Mouse (Mus musculus): ENCODE measurements at regions not wholly inside any gene's neighbourhood (a gene's known extent, or its start where the extent isn't known, plus 50 kb on each side); places are given as distances from the start of the nearest gene placed in this dataset.
"Not testable (repeated sequence)": the region's sequence is repeated elsewhere in the genome, so short reads cannot be mapped to it uniquely, and the experiment has no call there.

DNA sequence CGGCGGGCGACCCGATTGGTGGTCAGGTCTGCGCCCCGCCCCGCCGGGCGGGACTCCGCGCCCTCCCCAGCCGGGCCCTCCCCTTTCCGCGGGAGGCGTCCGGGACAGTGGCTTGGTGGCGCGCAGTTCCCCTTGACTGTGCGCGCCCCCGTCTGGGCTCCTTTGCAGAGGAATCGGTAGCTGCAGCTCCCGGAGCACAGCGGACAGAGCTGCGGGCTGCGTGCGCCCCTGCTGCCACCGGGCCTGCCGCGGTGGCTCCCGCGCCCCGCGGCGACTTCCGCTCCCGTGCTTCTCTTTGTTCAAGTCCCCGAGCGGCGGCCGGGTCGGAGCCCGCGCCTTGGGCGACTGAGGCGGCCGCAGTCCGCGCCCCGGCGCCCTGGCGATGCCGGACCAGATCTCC, 566.6 kb upstream of the Gm21863 start:
- not testable (repeated sequence) for H3K4me1 ChIP-seq (ENCODE audit: control insufficient read depth, insufficient read depth, low read length); H3K4me2 ChIP-seq (replicated peaks; ENCODE audit: low read depth, low read length, severe bottlenecking); ATAC-seq (ENCODE audit: low FRiP score, low read depth); H3K36me3 ChIP-seq (ENCODE audit: control insufficient read depth, insufficient read depth, low read length); H3K9me3 ChIP-seq (ENCODE audit: control insufficient read depth, low read length); H3K27me3 ChIP-seq (ENCODE audit: control insufficient read depth, insufficient read depth, low read length)
- peak; percentile 2 for DNase-seq (ENCODE audit: low spot score)
- WGBS = 3% methylated on average over 12 of the region's 53 CpGs
- Histone ChIP-seq H3K27ac (replicated peaks; ENCODE audit: low read depth, low read length) (0 out of 2 replicates have a peak overlapping the region, but pooled peaks have one; percentile 48), H3K9ac (ENCODE audit: low read depth, low read length, severe bottlenecking) (peak overlapping the region; percentile 59), H3K4me3 (replicated peaks; ENCODE audit: low read length) (peak overlapping the region; percentile 40)

All from limb, embryonic 14.5 days (tissue).